Mouse (Mus musculus): ENCODE results near the gene Dlk2.

DNA sequence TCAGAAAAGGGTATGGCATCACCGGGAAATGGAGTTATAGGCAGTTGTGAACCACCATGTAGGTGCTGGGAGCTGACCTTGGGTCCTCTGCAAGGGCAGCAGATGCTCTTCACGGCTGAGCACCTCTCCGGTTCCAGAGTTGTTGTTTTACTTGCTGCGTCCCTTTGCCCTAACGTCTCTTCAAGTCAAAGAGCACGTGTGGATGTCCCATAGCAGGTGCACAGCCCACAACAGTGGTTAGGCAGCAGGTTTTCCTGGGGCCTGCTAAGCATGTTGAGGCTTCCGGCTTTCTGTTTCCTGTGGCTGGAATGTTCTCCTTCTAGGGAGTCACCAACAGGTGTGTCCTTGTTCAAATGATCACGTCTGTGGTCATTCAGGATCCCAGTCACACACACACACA lies 13.3 kb upstream of the Dlk2 start:
- TF ChIP-seq CTCF (IDR thresholded peaks at IDR 0.05; ENCODE audit: extremely low read depth, insufficient read depth, insufficient read length, insufficient replicate concordance) (no peak), POLR2A (IDR thresholded peaks at IDR 0.05; ENCODE audit: low read depth, low read length) (no peak)
